Mouse (Mus musculus) lung, adult 2 months (tissue): Measurements from ENCODE around the gene Hsd17b13. TPM values are rescaled to one million over a fixed set of nuclear protein-coding genes. Genes with fewer than 3 reads are reported as not detected.
"Not testable (repeated sequence)": the region's sequence is repeated elsewhere in the genome, so short reads cannot be mapped to it uniquely, and the experiment has no call there.

Experiments used
- DNase-seq: peaks from one replicate; pipeline ENCODE4 v3.0.0; 2022
- H3K4me1 ChIP-seq: fragments of 200-500 bp; 2 replicates; pipeline ENCODE4 v1.6.1; 2011; ENCODE audit warnings: low read length; ENCODE audit not compliant: control insufficient read depth, insufficient read depth
- H3K4me3 ChIP-seq: fragments of 200-500 bp; replicated peaks from 2 replicates; pipeline ENCODE3; 2011; ENCODE audit warnings: low read depth, mild to moderate bottlenecking, control low read depth, low read length; ENCODE audit errors: extremely low read depth
- CTCF ChIP-seq: fragments of 200-500 bp; IDR thresholded peaks from 2 replicates; pipeline ENCODE4 v1.5.1; 2011; ENCODE audit warnings: mild to moderate bottlenecking, low read length, control low read depth; ENCODE audit not compliant: insufficient read depth
- POLR2A ChIP-seq: fragments of 200-500 bp; IDR thresholded peaks from 2 replicates; pipeline ENCODE4 v1.6.1; 2011; ENCODE audit warnings: low read depth, mild to moderate bottlenecking, control low read depth, low read length, borderline replicate concordance; ENCODE audit errors: extremely low read depth
- WGBS: fragments of 180-500 bp; shearing (Covaris S2); methylation state at CpG from one replicate; pipeline ENCODE4 v1.1.7; 2018; 5-methylcytosine and 5-hydroxymethylcytosine counted together
- polyA plus RNA-seq: library from polyadenylated mRNA; depleted of rRNA; stranded (reverse); fragments of >200 nt; gene quantifications from 2 replicates; pipeline ENCODE4 v1.2.3, GENCODE M21; 2012

Gene Hsd17b13
- polyA plus RNA-seq, 1 experiment, result 0.14 TPM

GRCm38 (mm10) chr5:103943183-103943582 lies 34.0 kb downstream of the Hsd17b13 start:
- Histone ChIP-seq H3K4me1 (no peaks in the 10 kb centered on the region), H3K4me3 (no peak overlapping the region)
- no peak for DNase-seq
- 54% methylated on average over 6 of the region's 6 CpGs for WGBS
- TF ChIP-seq POLR2A (no peak), CTCF (no peak)

GRCm38 (mm10) chr5:103939856-103940255 lies 37.4 kb downstream of the Hsd17b13 start:
- TF ChIP-seq POLR2A (no peak), CTCF (no peak)
- Histone ChIP-seq H3K4me3 (no peak overlapping the region), H3K4me1 (no peaks in the 10 kb centered on the region)
- no peak for DNase-seq
- WGBS, result 58% methylated on average over 1 of the region's 1 CpGs

GRCm38 (mm10) chr5:103939350-103939652 lies 37.9 kb downstream of the Hsd17b13 start:
- H3K4me1 ChIP-seq, result no peaks in the 10 kb centered on the region
- no peak overlapping the region for H3K4me3 ChIP-seq
- 62% methylated on average over 7 of the region's 7 CpGs for WGBS
- no peak for DNase-seq
- no peak for TF ChIP-seq POLR2A
- TF ChIP-seq CTCF, result no peak

DNA sequence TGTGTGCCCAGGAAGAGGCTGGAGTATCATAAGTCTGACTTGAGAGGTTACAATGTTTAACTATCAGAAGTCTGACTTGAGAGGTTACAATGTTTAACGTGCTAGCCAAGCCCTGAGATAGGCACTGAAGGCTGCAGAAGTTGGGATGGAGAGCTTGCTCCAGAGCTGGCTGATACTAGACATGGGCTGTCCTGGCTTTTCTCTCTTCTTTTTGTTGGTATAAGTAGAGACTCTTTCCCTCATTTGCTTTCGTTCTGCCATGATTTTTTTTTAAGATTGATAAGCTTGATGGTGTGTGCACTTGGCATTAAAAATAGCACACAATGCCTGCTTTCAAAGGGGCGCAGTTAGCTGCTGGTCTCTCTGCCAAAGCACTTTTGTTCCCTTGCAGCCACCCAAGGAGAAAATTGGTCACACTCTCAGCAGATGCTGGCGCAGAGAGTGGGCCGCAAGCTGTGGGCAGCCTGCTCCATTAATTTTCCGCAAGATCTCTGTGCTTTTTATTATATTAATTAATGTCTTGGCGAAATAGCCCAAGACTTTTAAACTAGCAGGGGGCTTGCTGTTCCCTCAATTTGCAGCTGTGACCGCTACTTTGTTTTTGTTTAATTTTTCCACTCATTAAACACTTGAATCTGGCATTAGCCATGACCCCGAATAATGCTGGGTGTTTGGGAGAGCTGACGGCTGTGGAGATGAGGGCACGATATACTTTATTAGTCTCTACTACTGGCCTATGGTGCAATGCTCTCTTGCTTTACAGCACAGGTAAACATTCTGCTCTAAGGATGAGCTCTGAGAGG lies 38.5 kb downstream of the Hsd17b13 start:
- TF ChIP-seq CTCF (no peak), POLR2A (no peak)
- Histone ChIP-seq H3K4me3 (no peak overlapping the region), H3K4me1 (no peaks in the 10 kb centered on the region)
- DNase-seq, result no peak
- 54% methylated on average over 11 of the region's 11 CpGs for WGBS

DNA sequence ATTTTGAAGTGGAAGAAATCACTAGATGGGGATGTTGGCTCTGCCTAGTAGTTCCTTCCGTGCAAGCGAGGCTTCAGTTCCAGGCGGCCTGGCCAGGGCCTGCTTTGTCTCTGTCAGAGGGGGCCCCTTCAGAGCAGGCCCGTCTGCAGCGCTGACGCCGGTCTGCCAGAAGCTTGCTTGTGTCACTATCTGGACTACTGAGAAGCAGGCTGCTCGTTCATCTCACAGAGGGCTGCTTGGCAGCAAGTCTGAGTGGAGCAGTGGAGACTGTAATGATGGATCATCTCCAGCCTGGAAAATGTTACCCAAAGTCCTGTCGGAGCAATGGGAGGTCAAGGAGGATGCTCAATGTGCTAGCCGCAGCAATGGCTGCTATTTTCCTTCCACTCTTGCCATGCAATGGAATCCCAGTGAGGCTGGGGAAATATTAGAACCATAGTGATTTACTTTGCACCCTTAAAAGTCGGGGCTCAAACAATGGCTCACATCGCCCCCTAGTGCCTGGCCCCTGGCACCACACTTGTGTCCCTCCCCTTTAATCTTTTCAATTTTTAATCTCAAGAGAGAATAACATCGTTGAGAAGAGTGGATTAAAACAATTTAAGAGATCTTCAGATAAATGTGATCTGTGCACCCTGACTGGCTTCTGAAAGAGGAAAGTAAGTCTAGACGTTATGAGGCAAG lies 40.2 kb downstream of the Hsd17b13 start:
- peak; percentile 84 for TF ChIP-seq CTCF
- TF ChIP-seq POLR2A, result no peak

GRCm38 (mm10) chr5:103931924-103932323 lies 45.3 kb downstream of the Hsd17b13 start:
- not testable (repeated sequence) for H3K4me1 ChIP-seq, DNase-seq, H3K4me3 ChIP-seq

More for the DNA sequence above, 40.2 kb downstream of the Hsd17b13 start:
- H3K4me1 ChIP-seq, result no peaks in the 10 kb centered on the region
- DNase-seq, result peak; percentile 25
- WGBS, result 33% methylated on average over 14 of the region's 14 CpGs
- H3K4me3 ChIP-seq, result no peak overlapping the region

DNA sequence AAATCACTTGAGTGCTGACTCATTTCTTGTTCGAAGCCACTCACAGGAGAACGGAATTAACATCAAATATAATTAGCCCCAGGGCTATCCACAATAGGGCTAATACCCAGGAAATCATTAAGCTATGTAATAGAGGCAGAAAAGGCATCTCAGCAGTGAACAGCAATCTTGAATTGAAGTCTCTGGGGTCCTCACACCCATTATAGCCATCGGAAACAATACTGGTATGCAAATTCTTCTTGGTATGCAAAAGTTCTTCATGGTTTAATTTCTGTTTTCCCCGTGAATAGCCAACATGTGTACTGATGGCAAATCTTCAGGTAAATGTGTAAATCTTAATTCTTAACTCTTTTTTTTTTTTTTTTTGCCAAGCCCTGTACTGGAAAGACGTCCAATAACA lies 46.7 kb downstream of the Hsd17b13 start:
- DNase-seq, result no peak
- Histone ChIP-seq H3K4me3 (no peak overlapping the region), H3K4me1 (peaks cover 3% of the 10 kb centered on the region; the same call in 1 of the 2 replicates)
- WGBS, result 78% methylated on average over 5 of the region's 5 CpGs
- TF ChIP-seq CTCF (no peak), POLR2A (no peak)

- TF ChIP-seq CTCF (no peak), POLR2A (no peak)
Measured at GRCm38 (mm10) chr5:103928196-103928550, 49.0 kb downstream of the Hsd17b13 start.

DNA sequence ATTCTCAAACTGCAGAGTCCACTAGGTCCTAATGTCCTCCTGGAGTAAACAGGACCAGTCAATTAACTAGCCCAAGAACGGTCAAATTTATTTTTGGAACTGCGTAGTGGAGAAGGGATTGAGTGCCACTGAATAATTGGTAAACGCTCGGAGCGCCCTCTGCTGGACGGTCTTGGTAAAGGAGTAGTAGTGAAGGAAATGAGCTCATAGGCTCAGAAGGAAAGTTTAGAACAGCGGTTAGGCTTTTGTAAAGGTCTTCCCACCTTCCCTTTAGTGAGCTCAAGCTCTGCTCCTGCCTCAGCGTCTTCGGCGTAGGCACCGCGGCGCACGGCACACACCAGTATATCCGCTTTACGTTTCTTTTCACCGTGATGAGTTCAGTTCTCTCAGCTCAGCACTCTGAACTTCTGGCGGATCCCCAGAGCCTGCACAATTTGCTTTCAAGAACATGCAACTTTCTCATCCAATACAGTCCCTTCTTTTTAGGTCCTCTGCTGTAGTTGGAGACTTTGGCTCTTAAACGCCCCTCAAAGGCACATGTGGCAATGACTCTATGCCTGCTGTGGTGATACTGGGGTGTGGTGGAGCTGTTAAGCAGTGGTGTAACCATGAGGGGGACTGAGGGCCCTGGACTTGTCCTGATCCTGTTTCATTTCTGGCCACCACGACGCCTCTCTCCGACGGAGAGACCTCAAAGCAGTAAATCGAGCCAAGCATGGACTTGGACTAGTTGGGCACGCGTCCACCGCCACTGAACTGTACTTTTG lies 49.6 kb downstream of the Hsd17b13 start:
- H3K4me1 ChIP-seq, result peaks cover 3% of the 10 kb centered on the region; the same call in 1 of the 2 replicates
- 15% methylated on average over 27 of the region's 27 CpGs for WGBS
- peak; percentile 91 for DNase-seq
- peak overlapping the region; percentile 60 for H3K4me3 ChIP-seq
- TF ChIP-seq CTCF (peak; percentile 64), POLR2A (no peak)

More at GRCm38 (mm10) chr5:103928196-103928550, 49.0 kb downstream of the Hsd17b13 start:
- Histone ChIP-seq H3K4me3 (no peak overlapping the region), H3K4me1 (peaks cover 3% of the 10 kb centered on the region; the same call in 1 of the 2 replicates)
- DNase-seq, result no peak
- WGBS, result 58% methylated on average over 7 of the region's 7 CpGs
